Mouse (Mus musculus): ENCODE results near the gene 1700013G24Rik. TPM values are rescaled to one million over a fixed set of nuclear protein-coding genes. Genes with fewer than 3 reads are reported as not detected.
A peak's percentile ranks its signal among the peaks of the same experiment; 100 is the strongest.

The 1700013G24Rik gene
- polyA plus RNA-seq, 1 experiment from 2014 or later, result not detected

DNA sequence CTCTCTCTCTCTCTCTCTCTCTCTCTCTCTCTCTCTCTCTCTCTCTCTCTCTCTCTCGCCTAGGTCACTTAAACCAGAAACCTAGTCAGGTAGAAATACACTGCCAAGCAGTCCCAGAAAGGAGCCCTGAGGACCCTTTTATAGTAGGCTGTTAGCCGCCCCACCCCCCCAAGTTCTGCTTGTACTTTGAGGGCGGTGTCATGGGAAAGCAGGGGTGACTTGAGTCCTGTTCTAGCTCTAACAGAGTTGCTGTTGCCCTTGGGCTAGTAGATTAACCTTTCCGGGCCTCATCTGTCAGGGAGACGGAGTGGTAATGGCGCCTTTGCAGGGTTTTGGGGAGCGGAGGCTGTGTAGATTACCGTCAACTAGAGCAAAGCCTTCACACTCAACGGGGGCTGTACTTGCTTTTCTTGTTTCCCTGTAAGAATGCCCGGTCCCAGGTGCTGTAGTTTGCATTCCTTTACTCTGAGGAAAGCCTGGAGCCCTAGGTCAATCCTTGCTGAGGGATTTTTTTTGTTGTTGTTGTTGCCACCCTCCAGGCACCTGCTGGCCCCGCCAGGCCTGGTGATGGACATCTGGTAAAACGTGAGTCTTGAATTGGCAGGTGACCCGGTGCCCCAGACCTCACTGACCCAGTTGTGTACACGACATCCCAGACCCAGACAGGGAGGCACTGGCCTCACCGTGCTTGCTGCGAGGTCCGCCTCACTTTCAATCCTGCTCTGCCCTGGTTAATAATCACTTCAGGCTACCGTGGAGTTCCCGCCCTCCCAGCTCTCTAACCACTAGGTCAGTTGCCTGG, 27.3 kb downstream of the 1700013G24Rik start:
- no peak for ATAC-seq (ENCODE audit: low FRiP score, low read depth)
- Histone ChIP-seq H3K4me2 (replicated peaks) (no peak overlapping the region), H3K9ac (replicated peaks) (no peak overlapping the region; the same call in 1 of the 2 replicates), H3K4me1 (peaks cover 76% of the 10 kb centered on the region), H3K27ac (replicated peaks) (no peak overlapping the region), H3K4me3 (no peak overlapping the region), H3K36me3 (no peaks in the 10 kb centered on the region), H3K27me3 (peaks cover 30% of the 10 kb centered on the region), H3K9me3 (no peaks in the 10 kb centered on the region)
- 13% methylated on average over 19 of the region's 19 CpGs for WGBS

DNA sequence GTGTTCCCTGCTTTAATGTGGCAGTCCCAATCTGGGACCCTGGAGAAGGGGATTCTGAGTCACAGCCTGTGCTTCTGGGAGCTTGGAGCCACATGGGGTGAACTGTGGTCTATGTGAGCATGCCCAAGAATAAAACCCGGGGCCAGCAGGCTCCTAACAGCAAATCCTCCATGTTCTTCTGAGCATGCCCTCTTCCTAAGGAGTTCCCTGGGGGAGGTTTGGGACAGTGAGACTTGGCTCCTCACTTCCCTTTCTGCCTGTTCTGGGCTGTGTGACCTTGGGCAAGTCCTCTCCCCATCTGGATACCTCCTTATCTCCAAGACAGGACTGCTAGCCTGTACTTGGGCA, 27.9 kb downstream of the 1700013G24Rik start:
- no peak overlapping the region for H3K4me2 ChIP-seq (replicated peaks)
- no peak overlapping the region for H3K27ac ChIP-seq (replicated peaks)
- H3K4me3 ChIP-seq, result no peak overlapping the region
- peaks cover 24% of the 10 kb centered on the region for H3K27me3 ChIP-seq
- WGBS, result 21% methylated on average over 1 of the region's 1 CpGs
- no peaks in the 10 kb centered on the region for H3K36me3 ChIP-seq
- peaks cover 78% of the 10 kb centered on the region for H3K4me1 ChIP-seq
- no peak for ATAC-seq (ENCODE audit: low FRiP score, low read depth)
- H3K9ac ChIP-seq (replicated peaks), result no peak overlapping the region
- no peaks in the 10 kb centered on the region for H3K9me3 ChIP-seq

DNA sequence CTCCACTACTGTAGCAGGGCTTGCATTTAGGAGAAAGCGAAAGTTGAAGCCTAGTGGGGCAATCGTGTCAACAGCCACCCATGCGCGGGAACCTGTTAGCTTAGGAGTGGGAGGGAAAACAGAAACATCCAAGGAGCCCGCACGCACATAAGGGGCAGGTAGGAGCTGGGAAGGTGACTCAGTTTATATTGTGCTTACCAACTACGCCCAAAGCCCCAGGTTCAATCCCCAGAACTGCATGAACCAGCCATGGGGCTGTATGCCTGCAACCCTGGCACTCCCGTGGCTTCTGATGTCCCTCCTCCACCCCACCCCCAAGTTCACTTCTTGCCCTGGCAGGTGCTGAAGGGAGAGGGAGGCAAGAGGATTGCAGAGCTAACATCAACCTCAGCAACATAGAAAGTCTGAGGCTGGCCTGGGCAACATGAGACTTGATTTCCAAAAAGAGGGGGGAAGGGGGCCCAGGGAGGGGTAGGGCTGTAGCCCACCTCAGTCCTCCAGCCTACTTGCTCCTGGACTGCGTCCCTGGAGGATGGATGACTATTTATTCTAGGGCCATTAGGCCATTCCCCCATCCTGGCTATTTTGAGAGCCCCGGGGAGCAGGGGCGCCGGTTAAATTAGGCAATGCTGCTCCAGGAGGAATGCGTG, 28.4 kb downstream of the 1700013G24Rik start:
- Histone ChIP-seq H3K4me1 (peaks cover 78% of the 10 kb centered on the region), H3K9me3 (no peaks in the 10 kb centered on the region), H3K27ac (replicated peaks) (no peak overlapping the region), H3K27me3 (peaks cover 21% of the 10 kb centered on the region), H3K9ac (replicated peaks) (no peak overlapping the region), H3K36me3 (no peaks in the 10 kb centered on the region), H3K4me3 (no peak overlapping the region), H3K4me2 (replicated peaks) (no peak overlapping the region)
- 61% methylated on average over 13 of the region's 13 CpGs for WGBS
- ATAC-seq (ENCODE audit: low FRiP score, low read depth), result no peak

DNA sequence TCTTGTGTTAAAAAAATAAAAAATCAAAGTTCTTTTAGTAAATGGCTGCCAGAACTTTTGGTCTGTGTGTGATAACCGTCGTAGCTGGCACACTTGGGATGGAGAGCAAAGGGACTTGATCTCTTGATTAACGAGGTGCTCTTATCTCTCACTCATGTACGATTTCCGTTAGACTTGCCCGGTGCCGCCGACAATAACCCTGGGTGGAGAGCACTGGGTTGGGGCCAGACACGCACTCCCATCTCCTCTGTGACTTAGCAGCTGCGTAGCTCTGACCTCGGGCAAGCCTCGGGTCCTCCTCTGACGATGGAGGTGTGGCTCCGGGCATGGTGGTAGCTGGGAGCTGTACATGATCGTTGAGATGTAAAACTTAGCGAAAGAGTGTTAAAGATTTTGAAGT, 30.8 kb downstream of the 1700013G24Rik start:
- Histone ChIP-seq H3K4me2 (replicated peaks) (no peak overlapping the region), H3K27me3 (peaks cover 15% of the 10 kb centered on the region), H3K4me3 (no peak overlapping the region), H3K4me1 (peaks cover 83% of the 10 kb centered on the region), H3K9ac (replicated peaks) (no peak overlapping the region), H3K36me3 (no peaks in the 10 kb centered on the region), H3K9me3 (no peaks in the 10 kb centered on the region), H3K27ac (replicated peaks) (no peak overlapping the region)
- ATAC-seq (ENCODE audit: low FRiP score, low read depth), result no peak
- WGBS, result 89% methylated on average over 16 of the region's 16 CpGs

DNA sequence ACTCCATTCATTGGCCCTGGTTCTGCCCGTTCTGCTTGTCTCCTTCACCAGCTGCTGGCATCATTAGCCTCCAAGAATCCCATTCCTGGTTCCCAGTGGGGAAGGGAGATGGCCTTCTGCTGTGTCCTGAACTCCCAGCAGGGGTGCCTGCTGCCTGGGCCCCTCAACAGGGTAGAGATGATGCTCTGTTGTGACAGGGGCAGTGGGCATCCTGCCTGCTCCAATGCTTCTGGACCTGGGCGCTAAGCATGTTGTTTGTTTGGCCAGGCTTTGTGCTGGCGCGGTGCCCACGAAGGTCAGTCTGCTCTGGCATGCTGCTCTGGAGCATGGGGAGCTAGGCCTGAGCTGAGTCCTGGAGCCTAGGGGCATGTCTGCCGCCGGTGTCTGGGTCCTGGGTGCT, 31.5 kb downstream of the 1700013G24Rik start:
- Histone ChIP-seq H3K36me3 (no peaks in the 10 kb centered on the region), H3K27me3 (peaks cover 14% of the 10 kb centered on the region), H3K4me3 (no peak overlapping the region), H3K4me1 (peaks cover 84% of the 10 kb centered on the region), H3K27ac (replicated peaks) (no peak overlapping the region), H3K9ac (replicated peaks) (no peak overlapping the region), H3K4me2 (replicated peaks) (no peak overlapping the region), H3K9me3 (no peaks in the 10 kb centered on the region)
- WGBS, result 74% methylated on average over 7 of the region's 7 CpGs
- ATAC-seq (ENCODE audit: low FRiP score, low read depth), result no peak

DNA sequence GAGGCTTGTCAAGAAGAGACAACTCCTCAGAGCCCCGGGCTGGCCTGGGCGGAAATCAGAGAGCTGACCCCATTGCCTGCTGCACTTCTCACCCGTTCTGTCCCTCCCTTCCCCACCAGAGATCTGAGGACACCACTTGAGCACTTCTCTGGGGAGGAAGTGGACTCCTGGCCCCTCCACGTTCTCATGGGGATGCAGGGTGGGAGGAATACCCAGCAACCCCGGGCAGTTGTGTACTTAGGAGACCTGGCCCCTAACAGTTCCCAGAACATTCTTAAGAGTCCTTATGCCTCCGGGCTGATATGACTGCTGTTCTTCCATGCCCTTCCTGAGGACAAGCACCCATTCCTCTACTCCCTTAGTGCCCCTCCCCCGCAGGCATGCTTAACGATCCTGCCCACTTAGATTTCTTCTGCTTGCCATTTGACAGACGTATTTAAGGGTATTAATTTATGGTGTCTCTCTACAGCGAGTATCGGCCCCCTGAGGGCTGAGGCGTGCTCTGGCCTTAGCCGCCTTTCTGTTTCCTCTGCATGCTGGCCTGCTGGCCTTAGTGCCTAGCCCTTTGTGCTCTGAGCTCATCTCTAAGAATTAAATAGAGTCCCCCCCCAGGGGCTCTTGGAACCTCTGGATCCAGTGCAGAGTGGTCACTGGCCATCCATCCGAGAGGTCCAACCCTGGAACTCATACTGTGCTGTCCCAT, 32.3 kb downstream of the 1700013G24Rik start:
- Histone ChIP-seq H3K4me1 (peaks cover 79% of the 10 kb centered on the region), H3K4me2 (replicated peaks) (no peak overlapping the region), H3K9me3 (no peaks in the 10 kb centered on the region), H3K36me3 (no peaks in the 10 kb centered on the region), H3K27me3 (peaks cover 11% of the 10 kb centered on the region), H3K27ac (replicated peaks) (0 out of 2 replicates have a peak overlapping the region, but pooled peaks have one; percentile 15), H3K4me3 (no peak overlapping the region), H3K9ac (replicated peaks) (no peak overlapping the region)
- no peak for ATAC-seq (ENCODE audit: low FRiP score, low read depth)
- 49% methylated on average over 14 of the region's 14 CpGs for WGBS

DNA sequence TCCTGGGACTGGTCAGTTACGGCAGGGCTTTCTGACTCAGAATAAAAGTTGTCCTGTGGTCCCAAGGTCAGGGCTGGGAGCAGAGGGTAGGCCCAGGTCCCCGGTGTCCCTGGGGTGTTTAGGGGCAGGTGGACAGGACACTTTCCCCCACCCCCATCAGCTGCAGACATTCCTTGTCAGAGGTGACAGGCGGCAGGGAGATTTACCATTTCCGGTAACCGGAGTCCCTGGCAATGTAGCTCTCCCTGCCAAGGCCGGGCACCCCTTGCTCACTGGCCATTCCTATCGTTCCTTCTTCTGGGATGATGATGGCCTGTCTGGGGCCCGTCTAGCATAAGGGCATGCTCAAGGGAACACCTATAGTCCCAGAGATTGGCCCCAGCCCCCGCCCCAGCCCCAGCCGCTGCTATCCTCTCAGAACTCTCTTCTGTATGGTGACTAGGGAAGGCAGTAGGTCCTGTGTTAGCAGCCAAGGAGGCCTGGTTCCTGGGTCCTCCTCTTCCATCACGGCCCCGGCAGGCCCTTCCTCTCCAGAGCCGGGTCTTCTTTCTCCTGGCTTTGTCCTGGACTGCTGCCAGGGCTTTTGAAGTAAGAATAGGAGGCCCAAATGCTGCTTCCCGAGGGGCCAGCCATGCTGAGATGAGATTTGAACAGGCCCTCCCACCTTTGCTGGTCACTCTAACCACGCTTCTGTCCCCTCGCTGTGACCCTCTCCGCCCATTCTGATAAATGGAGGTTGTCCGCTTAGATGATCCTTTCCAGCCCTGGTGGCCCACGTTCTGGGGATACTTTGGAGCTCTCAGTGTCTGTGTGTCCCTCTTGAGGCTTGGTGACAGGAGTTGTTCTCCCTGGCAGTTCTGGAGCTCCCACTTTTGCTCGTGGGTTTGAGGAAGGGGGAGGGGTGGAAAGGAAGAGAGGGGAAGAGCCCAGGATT, 33.3 kb downstream of the 1700013G24Rik start:
- Histone ChIP-seq H3K27me3 (peaks cover 3% of the 10 kb centered on the region), H3K4me2 (replicated peaks) (no peak overlapping the region), H3K27ac (replicated peaks) (0 out of 2 replicates have a peak overlapping the region, but pooled peaks have one; percentile 15), H3K4me1 (peaks cover 71% of the 10 kb centered on the region), H3K4me3 (no peak overlapping the region), H3K36me3 (no peaks in the 10 kb centered on the region), H3K9me3 (no peaks in the 10 kb centered on the region), H3K9ac (replicated peaks) (no peak overlapping the region)
- WGBS, result 41% methylated on average over 20 of the region's 20 CpGs
- no peak for ATAC-seq (ENCODE audit: low FRiP score, low read depth)

DNA sequence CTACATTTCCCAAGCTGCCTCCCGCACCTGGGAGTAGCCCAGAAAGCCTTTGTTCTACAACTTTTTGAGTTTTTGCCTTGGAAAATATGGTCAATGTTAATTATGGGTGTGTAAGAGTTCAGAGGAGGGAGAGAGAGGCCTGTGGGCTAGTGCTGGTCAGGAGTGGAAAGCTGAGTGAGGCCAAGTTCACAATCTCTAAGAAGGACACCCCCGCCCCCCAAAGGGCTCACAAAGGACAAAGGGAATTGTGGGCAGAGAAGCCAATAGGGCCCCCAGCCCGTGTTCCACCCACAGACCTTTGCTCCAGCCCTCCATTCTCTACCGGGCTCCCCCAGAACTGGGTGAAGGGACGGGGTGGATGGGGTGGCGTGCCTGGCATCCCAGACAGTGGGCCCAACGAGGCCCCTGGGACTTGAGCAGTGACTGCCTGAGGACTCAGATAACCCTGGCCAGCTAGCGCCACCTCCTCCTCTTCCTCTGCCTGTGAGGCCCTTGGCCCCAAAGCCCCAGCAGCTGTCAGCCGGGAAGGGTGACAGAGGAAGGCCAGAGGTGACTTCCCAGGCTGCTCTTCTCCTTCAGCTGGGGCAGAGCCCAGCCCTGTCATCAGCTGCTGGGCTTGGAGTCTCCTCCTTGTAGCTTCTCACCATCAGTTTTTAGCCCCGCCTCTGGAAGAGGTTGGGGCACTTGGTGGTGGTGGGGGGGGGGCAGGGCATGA, 34.4 kb downstream of the 1700013G24Rik start:
- Histone ChIP-seq H3K27me3 (no peaks in the 10 kb centered on the region; the same call in 1 of the 2 replicates), H3K9ac (replicated peaks) (0 out of 2 replicates have a peak overlapping the region, but pooled peaks have one; percentile 4), H3K4me3 (no peak overlapping the region), H3K9me3 (no peaks in the 10 kb centered on the region), H3K4me1 (peaks cover 60% of the 10 kb centered on the region), H3K27ac (replicated peaks) (peak overlapping the region; percentile 39), H3K4me2 (replicated peaks) (no peak overlapping the region), H3K36me3 (no peaks in the 10 kb centered on the region)
- 47% methylated on average over 10 of the region's 10 CpGs for whole genome bisulfite sequencing
- no peak for ATAC-seq (ENCODE audit: low FRiP score, low read depth)

DNA sequence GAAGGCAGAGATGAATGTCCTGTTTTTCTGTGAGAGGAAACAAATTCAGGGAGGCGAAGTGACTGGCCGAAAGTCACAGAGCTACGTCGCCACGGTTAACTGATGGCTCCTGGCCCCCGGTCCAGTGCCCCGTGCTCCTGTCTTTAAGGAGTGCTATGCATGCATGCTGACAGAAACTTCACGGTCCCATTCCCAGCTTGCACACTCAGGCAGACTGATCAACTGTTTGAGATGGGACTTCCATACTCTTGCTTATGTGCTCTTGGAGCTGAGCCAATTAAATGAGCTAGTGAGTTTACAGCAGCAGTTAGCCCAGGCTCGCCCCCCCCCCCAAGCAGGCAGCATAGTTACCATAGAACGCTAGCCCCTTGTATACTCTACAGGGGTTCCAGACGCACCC, 35.0 kb downstream of the 1700013G24Rik start:
- H3K4me3 ChIP-seq, result no peak overlapping the region
- peaks cover 58% of the 10 kb centered on the region for H3K4me1 ChIP-seq
- no peaks in the 10 kb centered on the region for H3K9me3 ChIP-seq
- H3K27me3 ChIP-seq, result no peaks in the 10 kb centered on the region; the same call in 1 of the 2 replicates
- WGBS, result 36% methylated on average over 11 of the region's 11 CpGs
- H3K4me2 ChIP-seq (replicated peaks), result no peak overlapping the region
- no peak overlapping the region for H3K27ac ChIP-seq (replicated peaks)
- H3K36me3 ChIP-seq, result no peaks in the 10 kb centered on the region
- ATAC-seq (ENCODE audit: low FRiP score, low read depth), result no peak
- no peak overlapping the region for H3K9ac ChIP-seq (replicated peaks)

DNA sequence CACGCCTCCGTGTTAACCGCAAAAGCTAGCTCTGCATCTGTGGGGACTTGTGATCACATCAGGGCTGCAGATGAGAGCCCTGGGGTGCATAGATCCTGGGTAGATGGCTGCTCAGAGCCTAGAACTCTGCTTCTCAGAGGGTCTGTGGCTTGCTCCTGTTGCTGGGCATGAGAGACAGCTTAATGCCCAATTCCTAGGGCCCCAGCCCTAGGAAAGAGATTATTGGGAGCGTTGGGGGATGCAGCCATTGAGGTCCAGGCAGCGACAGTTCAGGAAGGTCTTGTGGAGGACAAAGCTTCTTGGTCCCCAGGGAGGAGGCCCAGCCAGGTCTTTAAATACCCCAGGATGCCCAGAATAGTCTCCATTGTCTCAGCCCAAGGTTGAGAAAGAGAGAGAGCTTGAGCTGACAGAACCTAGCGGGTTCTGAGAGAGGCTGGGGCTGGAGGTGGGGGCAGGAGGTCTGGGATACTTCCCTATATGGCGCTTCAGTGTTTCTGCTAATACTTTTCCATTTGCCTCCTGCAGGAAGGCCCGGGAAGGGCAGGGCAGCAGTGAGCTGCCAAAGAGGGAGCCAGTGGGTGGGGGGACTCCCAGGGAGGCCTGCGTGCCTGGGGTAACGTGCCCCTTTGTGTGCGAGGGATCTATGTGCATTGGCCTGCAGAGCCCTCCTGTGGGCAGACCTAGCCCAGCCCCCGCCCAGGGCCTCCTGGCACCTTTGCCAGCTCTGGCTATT, 35.7 kb downstream of the 1700013G24Rik start:
- peak; percentile 39 for ATAC-seq (ENCODE audit: low FRiP score, low read depth)
- Histone ChIP-seq H3K27ac (replicated peaks) (peak overlapping the region; percentile 39; the same call in 1 of the 2 replicates), H3K4me2 (replicated peaks) (0 out of 2 replicates have a peak overlapping the region, but pooled peaks have one; percentile 11), H3K36me3 (no peaks in the 10 kb centered on the region), H3K4me3 (no peak overlapping the region), H3K4me1 (peaks cover 58% of the 10 kb centered on the region), H3K27me3 (no peaks in the 10 kb centered on the region; the same call in 1 of the 2 replicates), H3K9ac (replicated peaks) (no peak overlapping the region), H3K9me3 (no peaks in the 10 kb centered on the region)
- 10% methylated on average over 12 of the region's 12 CpGs for WGBS
